Mouse (Mus musculus): Measurements from ENCODE around the gene Recql5. TPM values are rescaled to one million over a fixed set of nuclear protein-coding genes. Genes with fewer than 3 reads are reported as not detected.

Gene Recql5
- total and polyA plus RNA-seq, 2 experiments from 2014 or later = 7.9 to 14.3 TPM

- no peak overlapping the region for H3K4me2 ChIP-seq (ENCODE audit: low read depth, low read length)
- no peak overlapping the region for H3K27ac ChIP-seq
- H3K4me3 ChIP-seq (ENCODE audit: low read length) = no peak overlapping the region
- no peaks in the 10 kb centered on the region for H3K4me1 ChIP-seq (ENCODE audit: insufficient read depth, low read length)
- no peaks in the 10 kb centered on the region for H3K9me3 ChIP-seq (ENCODE audit: low read length)
- no peak overlapping the region for H3K9ac ChIP-seq (replicated peaks; ENCODE audit: low read length)
- ATAC-seq (no peak), DNase-seq (ENCODE audit: low spot score) (no peak)
- WGBS = 89% methylated on average over 5 of the region's 5 CpGs
- H3K36me3 ChIP-seq (ENCODE audit: insufficient read depth, low read length) = 0 out of 2 replicates have a peak, but pooled peaks cover 5% of the 10 kb centered on the region
- no peak for TF ChIP-seq CTCF (IDR thresholded peaks at IDR 0.05; ENCODE audit: low read depth)
- no peaks in the 10 kb centered on the region for H3K27me3 ChIP-seq (ENCODE audit: insufficient read depth, low read length)
Measured at GRCm38 (mm10) chr11:115906521-115906920, 26.8 kb downstream of the Recql5 start.

DNA sequence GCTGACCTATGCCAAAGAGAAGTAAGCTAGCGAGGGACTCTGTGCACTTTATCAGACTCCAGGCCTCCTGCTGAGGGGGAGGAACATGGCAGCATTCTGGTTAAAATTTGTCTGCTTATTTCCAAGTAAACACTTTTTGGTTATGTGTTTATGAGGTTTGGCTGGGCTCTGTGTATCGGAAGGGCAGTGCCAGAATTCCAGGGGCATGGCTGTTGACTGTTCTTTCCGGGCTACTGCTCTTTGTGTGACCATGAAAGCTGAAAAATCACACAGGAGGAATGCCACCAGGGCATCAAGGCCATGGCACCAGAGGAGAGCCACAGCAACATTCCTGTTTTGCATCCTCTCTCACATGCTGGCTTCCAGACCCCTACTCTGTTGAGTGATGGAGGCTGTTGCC lies 27.2 kb downstream of the Recql5 start:
- no peak overlapping the region for H3K4me2 ChIP-seq (ENCODE audit: low read depth, low read length)
- no peak overlapping the region for H3K27ac ChIP-seq
- 77% methylated on average over 3 of the region's 3 CpGs for WGBS
- H3K9ac ChIP-seq (replicated peaks; ENCODE audit: low read length) = 0 out of 2 replicates have a peak overlapping the region, but pooled peaks have one; percentile 9
- H3K4me3 ChIP-seq (ENCODE audit: low read length) = no peak overlapping the region
- no peak for TF ChIP-seq CTCF (IDR thresholded peaks at IDR 0.05; ENCODE audit: low read depth)
- H3K36me3 ChIP-seq (ENCODE audit: insufficient read depth, low read length) = 0 out of 2 replicates have a peak, but pooled peaks cover 5% of the 10 kb centered on the region
- no peaks in the 10 kb centered on the region for H3K27me3 ChIP-seq (ENCODE audit: insufficient read depth, low read length)
- H3K4me1 ChIP-seq (ENCODE audit: insufficient read depth, low read length) = no peaks in the 10 kb centered on the region
- DNase-seq (ENCODE audit: low spot score) (no peak), ATAC-seq (no peak)
- H3K9me3 ChIP-seq (ENCODE audit: low read length) = no peaks in the 10 kb centered on the region

DNA sequence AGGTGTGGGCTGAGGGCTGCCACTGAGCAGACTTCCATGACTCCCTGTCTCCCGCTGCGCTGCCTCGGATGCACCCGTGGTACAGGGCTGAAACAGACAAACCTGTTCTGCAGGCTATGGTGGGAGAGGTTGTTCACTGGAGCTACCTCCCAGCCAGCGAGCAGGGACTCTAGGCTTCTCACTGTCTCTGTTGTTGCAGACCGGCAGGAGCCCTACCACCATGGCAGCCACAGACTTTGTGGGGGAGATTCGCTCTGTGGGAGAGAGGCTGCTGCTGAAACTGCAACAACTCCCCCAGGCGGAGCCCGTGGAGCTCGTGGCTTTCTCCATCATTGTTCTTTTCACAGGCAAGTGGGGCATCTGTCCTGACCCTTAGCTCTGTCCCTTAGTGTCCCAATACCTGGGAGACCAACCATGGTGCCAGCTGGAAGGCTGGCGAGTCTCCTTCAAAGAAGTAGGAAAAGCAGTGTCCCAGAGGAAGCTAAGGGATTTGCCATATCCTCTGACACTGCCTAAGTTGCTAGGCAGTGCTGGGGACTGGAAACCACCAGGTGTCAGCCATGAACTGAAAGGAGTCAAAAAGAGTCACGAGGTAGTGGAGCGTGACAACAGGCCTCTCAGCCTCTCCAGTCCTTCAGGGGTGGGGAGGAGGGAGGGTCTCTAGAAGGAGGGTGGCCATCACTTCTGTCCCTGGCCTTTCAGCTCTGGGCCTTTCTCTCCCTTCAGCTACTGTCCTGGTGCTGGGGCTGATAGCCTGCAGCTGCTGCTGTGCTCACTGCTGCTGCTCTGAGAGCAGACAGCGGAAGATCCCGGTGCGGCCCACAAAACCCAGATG lies 28.1 kb downstream of the Recql5 start:
- no peak overlapping the region for H3K4me2 ChIP-seq (ENCODE audit: low read depth, low read length)
- WGBS = 54% methylated on average over 16 of the region's 16 CpGs
- H3K9me3 ChIP-seq (ENCODE audit: low read length) = no peaks in the 10 kb centered on the region
- H3K27ac ChIP-seq = no peak overlapping the region
- no peak overlapping the region for H3K4me3 ChIP-seq (ENCODE audit: low read length)
- 0 out of 2 replicates have a peak overlapping the region, but pooled peaks have one; percentile 9 for H3K9ac ChIP-seq (replicated peaks; ENCODE audit: low read length)
- no peak for TF ChIP-seq CTCF (IDR thresholded peaks at IDR 0.05; ENCODE audit: low read depth)
- 0 out of 2 replicates have a peak, but pooled peaks cover 5% of the 10 kb centered on the region for H3K36me3 ChIP-seq (ENCODE audit: insufficient read depth, low read length)
- ATAC-seq (no peak), DNase-seq (ENCODE audit: low spot score) (peak; percentile 17)
- H3K4me1 ChIP-seq (ENCODE audit: insufficient read depth, low read length) = no peaks in the 10 kb centered on the region
- no peaks in the 10 kb centered on the region for H3K27me3 ChIP-seq (ENCODE audit: insufficient read depth, low read length)

DNA sequence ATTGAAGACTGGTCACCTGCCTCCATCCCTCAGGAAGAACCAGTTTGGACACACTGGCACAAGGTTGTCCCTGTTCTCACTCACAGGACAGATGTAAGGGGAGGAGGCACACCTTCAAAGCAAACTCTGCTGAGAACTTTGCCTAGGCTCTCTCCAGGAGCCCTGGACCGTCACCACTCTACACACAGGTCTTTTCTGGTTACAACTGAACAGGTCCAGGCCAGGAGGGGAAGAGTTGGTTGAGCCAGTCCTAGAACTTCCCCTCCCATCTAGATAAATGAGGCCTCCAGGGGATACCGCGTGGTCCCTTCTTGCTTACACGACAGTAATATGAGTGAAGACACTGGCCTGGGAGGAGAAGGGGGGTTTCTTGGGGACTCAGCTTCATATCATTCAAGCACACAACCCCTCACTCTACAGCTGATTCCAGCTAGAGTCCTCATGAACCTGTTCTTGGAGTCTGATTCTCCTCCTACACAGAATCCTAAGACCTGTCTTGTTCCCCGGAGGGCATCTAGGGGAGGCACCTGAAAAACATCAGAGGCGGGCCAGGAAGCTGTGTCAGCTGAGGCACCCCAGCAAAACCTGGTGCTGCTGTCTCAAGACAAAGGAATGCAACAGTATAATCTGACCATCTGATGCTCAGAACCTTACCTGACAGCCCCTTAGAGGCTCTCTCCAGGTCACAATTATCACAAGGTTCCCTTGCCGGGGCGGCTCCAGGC lies 28.9 kb downstream of the Recql5 start:
- WGBS = 82% methylated on average over 8 of the region's 8 CpGs

GRCm38 (mm10) chr11:115903384-115904230 lies 29.7 kb downstream of the Recql5 start:
- no peak overlapping the region for H3K4me2 ChIP-seq (ENCODE audit: low read depth, low read length)

More for the DNA sequence above, 28.9 kb downstream of the Recql5 start:
- Histone ChIP-seq H3K9ac (replicated peaks; ENCODE audit: low read length) (no peak overlapping the region), H3K36me3 (ENCODE audit: insufficient read depth, low read length) (no peaks in the 10 kb centered on the region), H3K4me2 (ENCODE audit: low read depth, low read length) (no peak overlapping the region), H3K27ac (no peak overlapping the region), H3K27me3 (ENCODE audit: insufficient read depth, low read length) (no peaks in the 10 kb centered on the region), H3K4me1 (ENCODE audit: insufficient read depth, low read length) (no peaks in the 10 kb centered on the region), H3K4me3 (ENCODE audit: low read length) (no peak overlapping the region), H3K9me3 (ENCODE audit: low read length) (no peaks in the 10 kb centered on the region)
- no peak for ATAC-seq
- no peak for DNase-seq (ENCODE audit: low spot score)
- TF ChIP-seq CTCF (IDR thresholded peaks at IDR 0.05; ENCODE audit: low read depth) = no peak

GRCm38 (mm10) chr11:115902831-115903230 lies 30.4 kb downstream of the Recql5 start:
- no peak overlapping the region for H3K4me2 ChIP-seq (ENCODE audit: low read depth, low read length)
- H3K9me3 ChIP-seq (ENCODE audit: low read length) = no peaks in the 10 kb centered on the region
- TF ChIP-seq CTCF (IDR thresholded peaks at IDR 0.05; ENCODE audit: low read depth) = no peak
- DNase-seq (ENCODE audit: low spot score) (no peak), ATAC-seq (no peak)
- no peak overlapping the region for H3K4me3 ChIP-seq (ENCODE audit: low read length)
- H3K27ac ChIP-seq = no peak overlapping the region
- H3K36me3 ChIP-seq (ENCODE audit: insufficient read depth, low read length) = no peaks in the 10 kb centered on the region
- H3K9ac ChIP-seq (replicated peaks; ENCODE audit: low read length) = no peak overlapping the region
- WGBS = 90% methylated on average over 1 of the region's 1 CpGs
- H3K4me1 ChIP-seq (ENCODE audit: insufficient read depth, low read length) = no peaks in the 10 kb centered on the region
- H3K27me3 ChIP-seq (ENCODE audit: insufficient read depth, low read length) = no peaks in the 10 kb centered on the region

More at GRCm38 (mm10) chr11:115903384-115904230, 29.7 kb downstream of the Recql5 start:
- DNase-seq (ENCODE audit: low spot score) = no peak
- Histone ChIP-seq H3K27me3 (ENCODE audit: insufficient read depth, low read length) (no peaks in the 10 kb centered on the region), H3K9me3 (ENCODE audit: low read length) (no peaks in the 10 kb centered on the region), H3K36me3 (ENCODE audit: insufficient read depth, low read length) (no peaks in the 10 kb centered on the region), H3K27ac (no peak overlapping the region), H3K4me3 (ENCODE audit: low read length) (no peak overlapping the region), H3K4me1 (ENCODE audit: insufficient read depth, low read length) (no peaks in the 10 kb centered on the region), H3K9ac (replicated peaks; ENCODE audit: low read length) (no peak overlapping the region)
- 74% methylated on average over 11 of the region's 11 CpGs for WGBS
- no peak for ATAC-seq
- no peak for TF ChIP-seq CTCF (IDR thresholded peaks at IDR 0.05; ENCODE audit: low read depth)

All from hindbrain, postnatal 0 days (tissue).